Mouse (Mus musculus): ENCODE results near the gene Actrt2.

GRCm38 (mm10) chr4:154671232-154671912, 3.7 kb upstream of the Actrt2 start:
- TF ChIP-seq CTCF (IDR thresholded peaks at IDR 0.05; ENCODE audit: low read depth) = no peak
- TF ChIP-seq EP300 (IDR thresholded peaks at IDR 0.05; ENCODE audit: low read depth) = no peak
